Mouse (Mus musculus): Measurements from ENCODE around the gene Abi3bp. TPM values are rescaled to one million over a fixed set of nuclear protein-coding genes. Genes with fewer than 3 reads are reported as not detected.

Abi3bp gene
- polyA plus RNA-seq, 1 experiment from 2014 or later = 1.3 TPM

GRCm38 (mm10) chr16:56655193-56655910 lies 177.7 kb downstream of the Abi3bp start:
- no peaks in the 10 kb centered on the region for H3K4me1 ChIP-seq (replicated peaks)
- H3K36me3 ChIP-seq = no peaks in the 10 kb centered on the region
- no peak overlapping the region for H3K27ac ChIP-seq (replicated peaks)
- H3K9ac ChIP-seq = no peak overlapping the region
- no peaks in the 10 kb centered on the region for H3K27me3 ChIP-seq
- H3K4me2 ChIP-seq = no peak overlapping the region
- WGBS = 88% methylated on average over 12 of the region's 12 CpGs
- no peak overlapping the region for H3K4me3 ChIP-seq
- no peak for ATAC-seq (ENCODE audit: low read depth)
- no peaks in the 10 kb centered on the region for H3K9me3 ChIP-seq

GRCm38 (mm10) chr16:56658866-56659265 lies 181.2 kb downstream of the Abi3bp start:
- H3K27me3 ChIP-seq = no peaks in the 10 kb centered on the region
- H3K36me3 ChIP-seq = no peaks in the 10 kb centered on the region
- H3K4me3 ChIP-seq = no peak overlapping the region
- H3K9me3 ChIP-seq = no peaks in the 10 kb centered on the region
- H3K9ac ChIP-seq = no peak overlapping the region
- no peaks in the 10 kb centered on the region for H3K4me1 ChIP-seq (replicated peaks)
- ATAC-seq (ENCODE audit: low read depth) = no peak
- H3K27ac ChIP-seq (replicated peaks) = no peak overlapping the region
- H3K4me2 ChIP-seq = no peak overlapping the region

- Histone ChIP-seq H3K4me1 (replicated peaks) (no peaks in the 10 kb centered on the region), H3K27me3 (no peaks in the 10 kb centered on the region), H3K9me3 (no peaks in the 10 kb centered on the region), H3K9ac (no peak overlapping the region), H3K4me3 (no peak overlapping the region), H3K27ac (replicated peaks) (no peak overlapping the region), H3K36me3 (no peaks in the 10 kb centered on the region), H3K4me2 (no peak overlapping the region)
- WGBS = 84% methylated on average over 5 of the region's 5 CpGs
- no peak for ATAC-seq (ENCODE audit: low read depth)
These were observed 191.8 kb downstream of the Abi3bp start for GRCm38 (mm10) chr16:56669520-56669919.

GRCm38 (mm10) chr16:56670941-56671340 lies 193.3 kb downstream of the Abi3bp start:
- no peaks in the 10 kb centered on the region for H3K27me3 ChIP-seq
- H3K4me2 ChIP-seq = no peak overlapping the region
- H3K9me3 ChIP-seq = no peaks in the 10 kb centered on the region
- H3K4me3 ChIP-seq = no peak overlapping the region
- ATAC-seq (ENCODE audit: low read depth) = no peak
- H3K9ac ChIP-seq = no peak overlapping the region
- 83% methylated on average over 8 of the region's 8 CpGs for WGBS
- H3K27ac ChIP-seq (replicated peaks) = no peak overlapping the region
- H3K36me3 ChIP-seq = no peaks in the 10 kb centered on the region
- H3K4me1 ChIP-seq (replicated peaks) = no peaks in the 10 kb centered on the region

GRCm38 (mm10) chr16:56673420-56673819 lies 195.7 kb downstream of the Abi3bp start:
- H3K9ac ChIP-seq = no peak overlapping the region
- no peaks in the 10 kb centered on the region for H3K27me3 ChIP-seq
- no peak overlapping the region for H3K4me3 ChIP-seq
- no peaks in the 10 kb centered on the region for H3K4me1 ChIP-seq (replicated peaks)
- no peak overlapping the region for H3K27ac ChIP-seq (replicated peaks)
- no peak for ATAC-seq (ENCODE audit: low read depth)
- no peaks in the 10 kb centered on the region for H3K9me3 ChIP-seq
- no peaks in the 10 kb centered on the region for H3K36me3 ChIP-seq
- no peak overlapping the region for H3K4me2 ChIP-seq
- WGBS = 90% methylated on average over 2 of the region's 2 CpGs

GRCm38 (mm10) chr16:56677146-56677545 lies 199.5 kb downstream of the Abi3bp start:
- no peaks in the 10 kb centered on the region for H3K4me1 ChIP-seq (replicated peaks)
- H3K27me3 ChIP-seq = no peaks in the 10 kb centered on the region
- H3K4me3 ChIP-seq = no peak overlapping the region
- no peaks in the 10 kb centered on the region for H3K36me3 ChIP-seq
- no peak overlapping the region for H3K27ac ChIP-seq (replicated peaks)
- H3K4me2 ChIP-seq = no peak overlapping the region
- ATAC-seq (ENCODE audit: low read depth) = no peak
- H3K9ac ChIP-seq = no peak overlapping the region
- H3K9me3 ChIP-seq = no peaks in the 10 kb centered on the region
- 75% methylated on average over 4 of the region's 4 CpGs for WGBS

GRCm38 (mm10) chr16:56681010-56681645 lies 203.4 kb downstream of the Abi3bp start:
- Histone ChIP-seq H3K9ac (no peak overlapping the region), H3K27me3 (no peaks in the 10 kb centered on the region), H3K4me3 (no peak overlapping the region), H3K36me3 (peaks cover 24% of the 10 kb centered on the region), H3K4me1 (replicated peaks) (no peaks in the 10 kb centered on the region), H3K9me3 (no peaks in the 10 kb centered on the region), H3K27ac (replicated peaks) (no peak overlapping the region), H3K4me2 (no peak overlapping the region)
- ATAC-seq (ENCODE audit: low read depth) = no peak
- WGBS = 79% methylated on average over 8 of the region's 8 CpGs

- Histone ChIP-seq H3K9me3 (no peaks in the 10 kb centered on the region), H3K36me3 (peaks cover 48% of the 10 kb centered on the region), H3K27ac (replicated peaks) (no peak overlapping the region), H3K4me3 (no peak overlapping the region), H3K4me2 (no peak overlapping the region), H3K9ac (no peak overlapping the region), H3K4me1 (replicated peaks) (no peaks in the 10 kb centered on the region), H3K27me3 (no peaks in the 10 kb centered on the region)
- no peak for ATAC-seq (ENCODE audit: low read depth)
- WGBS = 92% methylated on average over 5 of the region's 5 CpGs
These were observed 209.1 kb downstream of the Abi3bp start for GRCm38 (mm10) chr16:56686747-56687146.

GRCm38 (mm10) chr16:56690715-56691114 lies 213.0 kb downstream of the Abi3bp start:
- Histone ChIP-seq H3K4me1 (replicated peaks) (no peaks in the 10 kb centered on the region), H3K9me3 (no peaks in the 10 kb centered on the region), H3K36me3 (peaks cover 48% of the 10 kb centered on the region), H3K4me3 (no peak overlapping the region), H3K27ac (replicated peaks) (no peak overlapping the region), H3K4me2 (no peak overlapping the region), H3K9ac (no peak overlapping the region), H3K27me3 (no peaks in the 10 kb centered on the region)
- WGBS = 90% methylated on average over 7 of the region's 7 CpGs
- ATAC-seq (ENCODE audit: low read depth) = no peak

GRCm38 (mm10) chr16:56696448-56696847 lies 218.8 kb downstream of the Abi3bp start:
- Histone ChIP-seq H3K36me3 (peaks cover 54% of the 10 kb centered on the region), H3K27ac (replicated peaks) (no peak overlapping the region), H3K4me2 (no peak overlapping the region), H3K4me1 (replicated peaks) (no peaks in the 10 kb centered on the region), H3K9ac (no peak overlapping the region), H3K9me3 (no peaks in the 10 kb centered on the region), H3K27me3 (no peaks in the 10 kb centered on the region), H3K4me3 (no peak overlapping the region)
- WGBS = 35% methylated on average over 2 of the region's 2 CpGs
- ATAC-seq (ENCODE audit: low read depth) = 0 out of 2 replicates have a peak, but pooled peaks have one; percentile 53

GRCm38 (mm10) chr16:56700898-56701297 lies 223.2 kb downstream of the Abi3bp start:
- Histone ChIP-seq H3K4me2 (no peak overlapping the region), H3K4me3 (no peak overlapping the region), H3K9me3 (no peaks in the 10 kb centered on the region), H3K27ac (replicated peaks) (no peak overlapping the region), H3K36me3 (peaks cover 53% of the 10 kb centered on the region), H3K9ac (no peak overlapping the region), H3K4me1 (replicated peaks) (no peaks in the 10 kb centered on the region), H3K27me3 (no peaks in the 10 kb centered on the region)
- WGBS = 92% methylated on average over 3 of the region's 3 CpGs
- ATAC-seq (ENCODE audit: low read depth) = no peak

- H3K36me3 ChIP-seq = peaks cover 66% of the 10 kb centered on the region
- H3K4me1 ChIP-seq (replicated peaks) = no peaks in the 10 kb centered on the region
- 92% methylated on average over 3 of the region's 3 CpGs for WGBS
- no peaks in the 10 kb centered on the region for H3K27me3 ChIP-seq
- H3K4me3 ChIP-seq = no peak overlapping the region
- no peak overlapping the region for H3K9ac ChIP-seq
- H3K27ac ChIP-seq (replicated peaks) = no peak overlapping the region
- no peak for ATAC-seq (ENCODE audit: low read depth)
- H3K4me2 ChIP-seq = no peak overlapping the region
- H3K9me3 ChIP-seq = no peaks in the 10 kb centered on the region
These were observed 228.1 kb downstream of the Abi3bp start for GRCm38 (mm10) chr16:56705731-56706130.

- no peak overlapping the region for H3K9ac ChIP-seq
- no peak for ATAC-seq (ENCODE audit: low read depth)
These were observed 232.4 kb downstream of the Abi3bp start for GRCm38 (mm10) chr16:56710071-56710470.

More at GRCm38 (mm10) chr16:56710071-56710470, 232.4 kb downstream of the Abi3bp start:
- H3K27ac ChIP-seq (replicated peaks) = no peak overlapping the region
- peaks cover 9% of the 10 kb centered on the region; the same call in 1 of the 2 replicates for H3K4me1 ChIP-seq (replicated peaks)
- no peak overlapping the region for H3K4me3 ChIP-seq
- 94% methylated on average over 3 of the region's 3 CpGs for WGBS
- no peaks in the 10 kb centered on the region for H3K9me3 ChIP-seq
- H3K4me2 ChIP-seq = no peak overlapping the region
- no peaks in the 10 kb centered on the region for H3K27me3 ChIP-seq
- H3K36me3 ChIP-seq = peaks cover 57% of the 10 kb centered on the region
